Mouse (Mus musculus): ENCODE measurements at regions not wholly inside any gene's neighbourhood (a gene's known extent, or its start where the extent isn't known, plus 50 kb on each side); places are given as distances from the start of the nearest gene placed in this dataset.

DNA sequence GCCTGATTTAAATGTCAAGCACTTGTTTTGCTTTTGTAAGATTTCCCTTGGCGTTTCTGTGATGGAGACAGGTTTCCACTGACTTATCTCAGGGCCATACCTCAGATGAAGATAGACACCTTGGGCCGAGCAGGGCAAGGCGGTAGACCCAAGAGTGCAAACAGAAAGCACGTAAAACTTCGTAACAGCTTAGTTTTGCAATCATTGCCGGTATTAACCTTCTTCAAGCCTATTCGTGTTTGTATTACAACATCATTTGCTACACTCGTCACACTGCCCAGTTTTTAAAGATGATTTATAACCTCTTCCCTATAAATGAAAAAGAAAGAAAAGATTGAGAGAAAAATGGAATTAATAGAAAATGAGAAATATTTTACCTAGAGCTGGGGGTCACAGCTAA, 56.6 kb upstream of the Ank start:
- TF ChIP-seq EP300 (IDR thresholded peaks at IDR 0.05; ENCODE audit: low read depth) (no peak), CTCF (IDR thresholded peaks at IDR 0.05; ENCODE audit: low read depth) (no peak)

Data from liver, embryonic 14.5 days (tissue).